Mouse (Mus musculus) forebrain, embryonic 13.5 days (tissue): ENCODE measurements around the gene Dcaf8. TPM values are rescaled to one million over a fixed set of nuclear protein-coding genes. Genes with fewer than 3 reads are reported as not detected.

Experiments
- ATAC-seq: fragments of 200-750 bp; cut with Nextera tagmentation; 2 replicates; pipeline ENCODE4 v1.8.0; 2017
- H3K27ac ChIP-seq: fragments of 300-500 bp; sonication (generic); 2 replicates; pipeline ENCODE4 v1.5.1; 2015; ENCODE audit warnings: inconsistent platforms, mild to moderate bottlenecking, moderate library complexity
- H3K27me3 ChIP-seq: fragments of 300-500 bp; sonication (generic); 2 replicates; pipeline ENCODE4 v1.6.1; 2015; ENCODE audit warnings: mild to moderate bottlenecking, inconsistent platforms
- H3K36me3 ChIP-seq: fragments of 300-500 bp; sonication (generic); 2 replicates; pipeline ENCODE4 v1.6.1; 2015; ENCODE audit warnings: mild to moderate bottlenecking, inconsistent platforms; ENCODE audit not compliant: poor library complexity, severe bottlenecking
- H3K4me1 ChIP-seq: fragments of 300-500 bp; sonication (generic); 2 replicates; pipeline ENCODE4 v1.6.1; 2015; ENCODE audit warnings: inconsistent platforms
- H3K4me2 ChIP-seq: fragments of 300-500 bp; sonication (generic); 2 replicates; pipeline ENCODE4 v1.6.1; 2015; ENCODE audit warnings: inconsistent platforms, mild to moderate bottlenecking, moderate library complexity
- H3K4me3 ChIP-seq: fragments of 300-500 bp; sonication (generic); 2 replicates; pipeline ENCODE4 v1.5.1; 2015; ENCODE audit warnings: mild to moderate bottlenecking, inconsistent platforms
- H3K9ac ChIP-seq: fragments of 300-500 bp; sonication (generic); 2 replicates; pipeline ENCODE4 v1.6.1; 2015; ENCODE audit warnings: mild to moderate bottlenecking, inconsistent platforms
- H3K9me3 ChIP-seq: fragments of 300-500 bp; sonication (generic); replicated peaks from 2 replicates; pipeline ENCODE4 v1.6.1; 2016; ENCODE audit warnings: inconsistent platforms
- WGBS: fragments of 180-500 bp; shearing (Covaris S2); methylation state at CpG from one replicate; pipeline ENCODE4 v1.1.7; 2015; 5-methylcytosine and 5-hydroxymethylcytosine counted together
- polyA plus RNA-seq: library from polyadenylated mRNA; unstranded; fragments of >200 nt; fragmentation: Nextera tagmentation; extraction: Ambion mirVana; gene quantifications from 2 replicates; pipeline ENCODE4 v1.2.1, GENCODE M21; 2015

The Dcaf8 gene
- 112 and 125 TPM in 2 replicates for polyA plus RNA-seq

DNA sequence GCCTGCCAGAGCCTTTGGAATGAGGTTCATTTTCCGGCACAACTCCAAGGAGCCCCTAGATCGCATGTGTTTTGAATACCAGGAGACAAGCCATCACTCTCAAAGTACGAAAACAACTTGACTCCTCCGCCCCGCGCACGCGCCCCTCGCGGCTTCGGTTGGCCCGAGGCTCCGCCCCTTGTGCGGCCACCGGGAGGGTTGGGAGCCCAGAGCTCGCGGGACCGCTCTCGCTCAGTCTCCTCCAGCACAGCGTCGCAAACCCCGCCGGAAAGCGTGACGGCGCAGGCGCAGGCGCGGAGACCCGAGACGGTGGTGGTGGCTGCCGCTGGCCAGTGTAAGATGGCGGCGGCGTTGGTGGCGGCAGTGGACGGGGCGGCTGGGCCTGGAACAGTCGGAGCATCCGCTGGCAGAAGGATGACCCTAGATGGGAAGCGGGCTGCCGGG lies at the start of gene Dcaf8:
Dcaf8 (plus strand) TSS at position 250 of the 444 bp plus-strand sequence.
- Histone ChIP-seq H3K9me3 (no peaks in the 10 kb centered on the region), H3K9ac (peak within 1 kb of the TSS; percentile 99), H3K27me3 (no peaks in the 10 kb centered on the region), H3K36me3 (peaks cover 29% of the 10 kb centered on the region), H3K27ac (peak within 1 kb of the TSS; percentile 90), H3K4me2 (peak within 1 kb of the TSS; percentile 77), H3K4me3 (peak within 1 kb of the TSS; percentile 93), H3K4me1 (peaks cover 32% of the 10 kb centered on the region)
- under 1% methylated on average over 42 of the region's 42 CpGs for WGBS
- ATAC-seq = peak; percentile 99

DNA sequence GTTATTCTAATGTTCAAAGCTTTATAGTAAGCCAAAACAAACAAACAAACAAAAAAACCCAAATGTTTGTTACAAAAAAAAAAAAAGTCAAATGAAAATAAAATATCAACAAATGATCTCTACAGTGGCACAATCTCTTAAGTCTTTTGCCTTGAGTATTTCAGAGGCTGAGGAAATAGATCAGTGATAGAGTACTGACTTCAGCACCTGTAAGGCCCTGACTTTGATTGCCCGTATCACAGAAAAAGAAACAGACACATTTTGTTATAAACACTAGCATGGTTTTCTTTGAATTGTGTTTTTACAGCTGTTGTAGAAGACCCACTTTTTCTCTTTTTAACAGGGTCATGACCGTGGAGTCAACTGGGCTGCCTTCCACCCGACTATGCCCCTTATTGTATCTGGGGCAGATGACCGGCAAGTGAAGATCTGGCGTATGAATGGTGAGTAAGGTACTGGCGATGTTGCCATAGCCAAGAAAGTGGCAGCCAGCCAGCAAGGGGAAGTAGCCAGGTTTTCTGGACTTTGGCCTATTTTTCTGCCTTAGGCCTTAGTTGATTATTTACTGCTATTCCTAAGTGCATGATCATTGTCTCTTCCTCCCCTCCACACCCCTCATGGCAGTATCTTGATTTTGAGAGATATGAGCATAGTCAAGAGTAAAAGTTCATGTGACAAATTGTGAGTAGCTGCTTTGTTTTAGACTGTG lies 48.4 kb upstream of the Dcaf8 start:
- H3K9me3 ChIP-seq = no peaks in the 10 kb centered on the region
- no peak overlapping the region for H3K27ac ChIP-seq
- 91% methylated on average over 6 of the region's 6 CpGs for WGBS
- no peaks in the 10 kb centered on the region for H3K4me1 ChIP-seq
- no peak overlapping the region for H3K4me3 ChIP-seq
- peaks cover 82% of the 10 kb centered on the region for H3K36me3 ChIP-seq
- no peaks in the 10 kb centered on the region for H3K27me3 ChIP-seq
- no peak overlapping the region for H3K9ac ChIP-seq
- no peak overlapping the region for H3K4me2 ChIP-seq
- no peak for ATAC-seq

DNA sequence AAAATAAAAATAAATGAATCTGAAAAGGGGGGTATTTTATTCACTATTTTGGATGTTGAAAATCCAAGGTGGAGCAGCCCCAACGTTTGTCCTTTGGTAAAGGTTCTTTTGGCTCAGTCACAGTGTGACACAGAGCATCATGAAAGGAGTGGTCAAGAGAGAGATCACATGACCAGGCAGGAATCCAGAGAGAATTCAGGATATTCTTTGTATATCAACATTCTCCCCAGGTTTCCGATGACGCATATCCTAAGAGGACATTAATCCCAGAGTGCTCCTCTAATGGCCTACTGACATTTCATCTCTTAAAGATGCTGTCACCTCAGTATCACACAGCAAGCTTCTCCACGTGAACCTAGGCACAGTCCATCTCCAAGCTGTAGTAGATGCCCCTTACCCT lies 44.3 kb upstream of the Dcaf8 start:
- H3K4me2 ChIP-seq = no peak overlapping the region
- H3K27ac ChIP-seq = no peak overlapping the region
- no peaks in the 10 kb centered on the region for H3K9me3 ChIP-seq
- H3K9ac ChIP-seq = no peak overlapping the region
- H3K4me3 ChIP-seq = no peak overlapping the region
- no peak for ATAC-seq
- no peaks in the 10 kb centered on the region for H3K27me3 ChIP-seq
- H3K4me1 ChIP-seq = no peaks in the 10 kb centered on the region
- H3K36me3 ChIP-seq = peaks cover 88% of the 10 kb centered on the region
- WGBS = 89% methylated on average over 4 of the region's 4 CpGs

DNA sequence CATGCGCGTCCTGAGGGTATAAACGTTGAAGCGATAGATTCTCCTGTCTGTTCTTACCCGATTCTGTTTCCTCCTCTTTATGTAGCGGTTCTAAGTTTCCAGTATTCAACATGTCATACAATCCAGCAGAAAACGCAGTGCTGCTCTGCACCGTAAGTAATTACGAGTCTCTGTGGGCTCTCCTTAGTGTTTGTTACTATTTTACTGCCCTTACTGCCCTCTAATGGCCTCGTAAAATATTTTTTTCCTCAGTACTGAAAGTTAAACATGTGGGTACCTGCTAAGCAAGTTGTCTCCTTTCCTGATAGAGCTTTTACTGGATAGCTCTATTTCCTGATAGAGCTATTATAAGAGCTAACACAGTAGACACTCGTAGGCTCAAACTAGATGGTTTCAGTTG lies 42.8 kb upstream of the Dcaf8 start:
- H3K4me1 ChIP-seq = no peaks in the 10 kb centered on the region
- 87% methylated on average over 11 of the region's 11 CpGs for whole genome bisulfite sequencing
- H3K4me2 ChIP-seq = no peak overlapping the region
- H3K9me3 ChIP-seq = no peaks in the 10 kb centered on the region
- no peak overlapping the region for H3K4me3 ChIP-seq
- peaks cover 93% of the 10 kb centered on the region for H3K36me3 ChIP-seq
- no peaks in the 10 kb centered on the region for H3K27me3 ChIP-seq
- no peak overlapping the region for H3K9ac ChIP-seq
- H3K27ac ChIP-seq = no peak overlapping the region
- no peak for ATAC-seq

DNA sequence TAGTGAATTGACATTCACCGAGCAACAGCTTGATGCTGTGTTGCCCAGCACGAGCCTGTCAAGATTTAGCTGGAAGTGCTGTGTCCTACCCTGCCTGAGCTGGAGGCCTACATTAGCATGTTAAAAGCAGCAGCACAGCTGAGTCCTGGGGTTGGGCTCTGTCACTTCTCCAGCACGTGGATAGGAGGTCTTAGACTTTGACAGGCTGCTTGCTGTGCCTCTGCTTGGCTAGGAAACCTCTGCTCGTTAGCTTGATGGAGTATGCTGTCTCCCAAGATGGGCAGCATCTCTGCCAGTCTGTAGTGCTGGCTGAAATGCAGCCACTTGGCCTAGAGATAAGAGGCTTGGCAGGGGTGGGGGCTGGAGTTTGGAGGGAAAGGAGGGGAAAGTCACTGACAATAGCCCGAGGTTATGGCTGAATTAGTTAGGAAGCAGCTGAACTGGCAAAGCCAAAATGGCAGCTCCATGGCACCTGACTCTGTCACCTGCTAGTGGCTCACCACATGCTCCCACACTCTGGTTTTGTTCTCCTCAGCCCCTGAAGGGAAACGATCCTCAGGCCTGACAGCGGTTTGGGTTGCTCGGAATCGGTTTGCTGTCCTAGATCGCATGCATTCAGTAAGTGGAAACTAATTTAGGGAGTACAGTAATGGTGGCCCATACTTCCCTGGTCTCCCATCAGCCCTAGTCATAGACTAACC lies 40.0 kb upstream of the Dcaf8 start:
- Histone ChIP-seq H3K27me3 (no peaks in the 10 kb centered on the region), H3K36me3 (peaks cover 97% of the 10 kb centered on the region), H3K9me3 (no peaks in the 10 kb centered on the region), H3K4me3 (no peak overlapping the region), H3K4me1 (no peaks in the 10 kb centered on the region), H3K9ac (no peak overlapping the region), H3K27ac (no peak overlapping the region), H3K4me2 (no peak overlapping the region)
- 75% methylated on average over 10 of the region's 10 CpGs for WGBS
- ATAC-seq = 0 out of 2 replicates have a peak, but pooled peaks have one; percentile 27

DNA sequence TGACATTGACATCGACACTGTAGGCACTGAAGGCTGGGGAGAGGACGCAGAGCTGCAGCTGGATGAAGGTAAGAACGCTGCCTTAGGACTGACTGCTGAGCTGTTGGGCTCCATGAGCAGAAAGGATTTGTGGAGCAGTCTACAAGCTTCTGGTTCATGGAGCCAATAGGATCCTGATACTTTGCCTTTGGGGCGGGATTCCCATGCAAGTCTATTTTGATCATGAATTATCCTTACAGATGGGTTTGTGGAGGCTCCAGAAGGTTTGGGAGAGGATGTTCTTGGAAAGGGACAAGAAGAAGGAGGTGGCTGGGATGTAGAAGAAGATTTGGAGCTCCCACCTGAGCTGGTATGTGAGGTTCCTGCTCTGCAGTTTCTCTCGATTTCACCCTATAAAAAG lies 30.9 kb upstream of the Dcaf8 start:
- 92% methylated on average over 5 of the region's 5 CpGs for WGBS
- H3K27ac ChIP-seq = no peak overlapping the region
- no peak for ATAC-seq
- no peaks in the 10 kb centered on the region for H3K9me3 ChIP-seq
- no peaks in the 10 kb centered on the region for H3K27me3 ChIP-seq
- no peaks in the 10 kb centered on the region for H3K4me1 ChIP-seq
- H3K4me2 ChIP-seq = no peak overlapping the region
- H3K36me3 ChIP-seq = peaks cover 98% of the 10 kb centered on the region
- H3K4me3 ChIP-seq = no peak overlapping the region
- H3K9ac ChIP-seq = no peak overlapping the region

DNA sequence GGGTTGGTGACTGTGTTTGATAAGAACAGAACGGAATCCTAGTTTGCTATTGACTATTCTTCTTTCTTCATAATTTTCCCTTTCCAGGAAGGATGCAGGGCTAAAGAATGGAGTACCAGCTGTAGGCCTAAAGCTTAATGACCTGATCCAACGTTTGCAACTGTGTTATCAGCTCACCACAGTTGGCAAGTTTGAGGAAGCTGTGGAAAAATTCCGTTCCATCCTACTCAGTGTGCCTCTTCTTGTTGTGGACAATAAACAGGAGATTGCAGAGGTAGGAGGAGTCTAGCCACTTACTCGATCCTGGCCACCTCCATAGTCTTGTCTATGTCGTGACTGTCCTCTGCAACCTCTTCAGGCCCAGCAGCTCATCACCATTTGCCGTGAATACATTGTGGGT lies 28.8 kb upstream of the Dcaf8 start:
- no peak for ATAC-seq
- Histone ChIP-seq H3K9me3 (no peaks in the 10 kb centered on the region), H3K27ac (no peak overlapping the region), H3K27me3 (no peaks in the 10 kb centered on the region), H3K36me3 (peaks cover 97% of the 10 kb centered on the region), H3K9ac (no peak overlapping the region), H3K4me3 (no peak overlapping the region), H3K4me1 (no peaks in the 10 kb centered on the region), H3K4me2 (no peak overlapping the region)
- WGBS = 86% methylated on average over 6 of the region's 6 CpGs

DNA sequence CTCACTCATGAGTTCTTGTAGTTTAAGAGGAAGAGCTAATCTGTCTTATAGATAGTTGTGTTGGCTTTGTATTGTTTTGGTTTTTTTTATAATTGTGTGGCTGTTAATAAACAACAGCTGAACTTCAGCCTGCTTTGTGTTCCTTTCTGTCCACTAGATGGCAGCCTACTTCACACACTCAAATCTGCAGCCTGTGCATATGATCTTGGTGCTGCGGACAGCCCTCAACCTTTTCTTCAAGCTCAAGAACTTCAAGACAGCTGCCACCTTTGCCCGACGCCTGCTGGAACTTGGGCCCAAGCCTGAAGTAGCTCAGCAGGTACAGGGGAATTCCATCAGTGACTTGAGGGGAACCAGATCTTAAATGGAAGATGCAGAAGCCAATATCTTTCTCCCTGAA lies 28.2 kb upstream of the Dcaf8 start:
- Histone ChIP-seq H3K4me3 (no peak overlapping the region), H3K4me1 (no peaks in the 10 kb centered on the region), H3K9me3 (no peaks in the 10 kb centered on the region), H3K27ac (no peak overlapping the region), H3K27me3 (no peaks in the 10 kb centered on the region), H3K4me2 (no peak overlapping the region), H3K36me3 (peaks cover 91% of the 10 kb centered on the region), H3K9ac (no peak overlapping the region)
- 36% methylated on average over 3 of the region's 3 CpGs for WGBS
- ATAC-seq = peak; percentile 46; the same call in 1 of the 2 replicates

DNA sequence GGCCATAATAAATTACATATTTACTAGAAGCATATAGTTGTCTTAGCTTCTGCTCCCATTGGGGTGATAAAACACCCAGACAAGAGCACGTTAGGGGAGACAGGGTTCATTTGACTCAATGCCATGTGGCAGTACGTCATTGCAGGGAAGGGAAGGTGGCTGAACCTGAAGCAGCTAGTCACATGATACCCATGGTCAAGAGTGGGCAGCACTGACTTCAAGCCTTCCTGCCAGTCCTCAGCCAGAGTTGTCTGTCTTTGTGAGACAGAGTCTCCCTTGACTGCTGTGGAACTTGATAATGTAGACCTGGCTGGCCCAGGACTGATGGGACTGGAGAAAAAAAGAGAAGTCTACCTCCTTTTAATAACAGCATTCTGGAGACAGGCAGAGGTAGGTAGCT lies 25.2 kb upstream of the Dcaf8 start:
- peaks cover 12% of the 10 kb centered on the region for H3K4me1 ChIP-seq
- no peak for ATAC-seq
- WGBS = 86% methylated on average over 2 of the region's 2 CpGs
- peaks cover 61% of the 10 kb centered on the region for H3K36me3 ChIP-seq
- no peak overlapping the region for H3K9ac ChIP-seq
- no peak overlapping the region for H3K4me2 ChIP-seq
- no peak overlapping the region for H3K27ac ChIP-seq
- no peak overlapping the region for H3K4me3 ChIP-seq
- no peaks in the 10 kb centered on the region for H3K27me3 ChIP-seq
- no peaks in the 10 kb centered on the region for H3K9me3 ChIP-seq

DNA sequence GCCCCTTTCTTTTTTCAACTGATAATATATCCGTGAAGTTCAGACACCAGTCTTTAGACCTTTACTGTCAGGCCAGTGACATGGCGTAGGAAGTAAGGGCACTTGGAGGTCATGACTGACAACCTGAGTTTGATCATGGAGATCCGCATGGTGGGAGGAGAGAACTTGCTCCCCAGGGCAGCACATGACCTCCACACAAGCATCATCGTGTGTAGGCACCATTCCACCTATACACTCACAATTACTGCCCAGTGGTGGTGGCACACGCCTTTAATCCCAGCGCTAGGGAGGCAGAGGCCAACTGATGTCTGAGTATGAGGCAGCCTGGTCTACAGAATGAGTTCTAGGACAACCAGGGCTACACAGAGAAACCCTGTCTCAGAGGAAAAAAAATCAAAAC lies 23.3 kb upstream of the Dcaf8 start:
- ATAC-seq = no peak
- Histone ChIP-seq H3K9me3 (no peaks in the 10 kb centered on the region), H3K4me2 (no peak overlapping the region), H3K36me3 (peaks cover 55% of the 10 kb centered on the region), H3K4me3 (no peak overlapping the region), H3K4me1 (peaks cover 16% of the 10 kb centered on the region), H3K27me3 (no peaks in the 10 kb centered on the region), H3K9ac (no peak overlapping the region), H3K27ac (no peak overlapping the region)
- WGBS = 84% methylated on average over 6 of the region's 6 CpGs

DNA sequence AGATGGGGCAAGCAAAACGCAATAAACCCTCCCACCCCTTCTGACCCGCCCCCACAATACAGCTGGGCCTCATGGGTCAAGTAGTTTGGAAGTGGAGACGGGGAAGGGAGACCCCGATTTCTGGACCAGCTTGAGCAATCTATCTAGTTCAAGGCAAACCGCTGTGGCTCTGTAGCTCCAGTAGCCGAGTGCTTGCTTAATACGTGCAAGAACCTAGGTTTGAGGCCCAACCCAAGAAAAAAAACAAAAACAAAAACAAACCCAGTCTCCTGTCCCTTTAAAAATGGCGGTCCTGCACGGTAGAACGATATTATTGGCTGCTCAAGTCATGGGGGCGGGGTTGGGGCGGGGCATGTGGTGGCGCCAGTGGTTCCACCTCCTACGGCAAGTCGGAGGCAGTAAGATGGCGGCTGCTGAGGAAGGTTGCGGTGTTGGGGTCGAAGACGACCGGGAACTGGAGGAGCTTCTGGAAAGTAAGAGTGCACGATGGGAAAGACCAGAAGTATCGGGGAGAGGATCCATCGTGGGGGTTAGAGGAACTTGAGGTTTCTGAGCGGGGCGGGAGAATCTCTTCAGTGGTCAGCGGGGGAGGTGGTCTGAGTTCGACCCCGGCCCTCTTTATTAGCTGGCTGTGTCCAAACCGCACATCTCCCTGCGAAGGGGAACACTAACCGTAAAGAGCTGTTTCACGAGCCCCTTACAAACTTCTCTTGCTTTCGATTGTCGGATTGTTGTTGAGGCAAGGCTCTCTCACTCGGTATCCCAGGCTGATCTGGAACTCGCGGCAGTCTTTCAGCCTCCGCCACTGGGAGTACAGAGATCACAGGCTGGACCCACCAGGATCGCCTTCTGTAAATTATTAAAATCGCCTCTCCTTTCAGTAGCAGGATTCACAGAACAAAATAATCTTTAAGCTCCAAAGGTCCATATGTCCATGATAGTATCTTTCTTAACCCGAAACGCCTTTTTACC lies 21.2 kb upstream of the Dcaf8 start, which contains the start of gene Pex19:
Pex19 (plus strand) TSS at position 380 of the 972 bp plus-strand sequence.
- H3K4me1 ChIP-seq = peaks cover 16% of the 10 kb centered on the region
- H3K27me3 ChIP-seq = no peaks in the 10 kb centered on the region
- peak within 1 kb of the TSS; percentile 79 for H3K4me2 ChIP-seq
- peak within 1 kb of the TSS; percentile 87 for H3K9ac ChIP-seq
- peak; percentile 98 for ATAC-seq
- no peaks in the 10 kb centered on the region for H3K9me3 ChIP-seq
- peaks cover 54% of the 10 kb centered on the region for H3K36me3 ChIP-seq
- H3K27ac ChIP-seq = 0 out of 2 replicates have a peak within 1 kb of the TSS, but pooled peaks have one; percentile 35
- peak within 1 kb of the TSS; percentile 87 for H3K4me3 ChIP-seq
- under 1% methylated on average over 42 of the region's 42 CpGs for WGBS
